Mouse (Mus musculus) liver, postnatal 0 days (tissue): Measurements from ENCODE around the gene Tmem234. TPM values are rescaled to one million over a fixed set of nuclear protein-coding genes. Genes with fewer than 3 reads are reported as not detected.

Experiments used
- ATAC-seq: fragments of 200-750 bp; cut with Nextera tagmentation; 2 replicates; pipeline ENCODE4 v1.8.0; 2017; ENCODE audit warnings: mild to moderate bottlenecking, moderate library complexity
- DNase-seq: peaks from one replicate; pipeline ENCODE4 v3.0.0-alpha.2; 2016
- H3K27ac ChIP-seq: fragments of 300-500 bp; sonication (generic); 2 replicates; pipeline ENCODE4 v1.5.1; 2014; ENCODE audit warnings: antibody characterized with exemption, moderate library complexity, mild to moderate bottlenecking, low read depth
- H3K27me3 ChIP-seq: fragments of 300-500 bp; sonication (generic); 2 replicates; pipeline ENCODE4 v1.6.1; 2014; ENCODE audit warnings: low read length, control low read depth, mixed read lengths; ENCODE audit not compliant: insufficient read depth
- H3K36me3 ChIP-seq: fragments of 300-500 bp; sonication (generic); replicated peaks from 2 replicates; pipeline ENCODE4 v1.6.1; 2014; ENCODE audit warnings: mild to moderate bottlenecking, control low read depth, low read length, moderate library complexity, mixed read lengths; ENCODE audit not compliant: insufficient read depth
- H3K4me1 ChIP-seq: fragments of 300-500 bp; sonication (generic); 2 replicates; pipeline ENCODE4 v1.6.1; 2014; ENCODE audit warnings: antibody characterized with exemption, mild to moderate bottlenecking, control low read depth; ENCODE audit not compliant: insufficient read depth
- H3K4me2 ChIP-seq: fragments of 300-500 bp; sonication (generic); 2 replicates; pipeline ENCODE4 v1.6.1; 2014; ENCODE audit warnings: low read depth, mild to moderate bottlenecking, low read length, moderate library complexity, mixed read lengths
- H3K4me3 ChIP-seq: fragments of 300-500 bp; sonication (generic); 2 replicates; pipeline ENCODE4 v1.5.1; 2014; ENCODE audit warnings: low read depth, low read length
- H3K9ac ChIP-seq: fragments of 300-500 bp; sonication (generic); replicated peaks from 2 replicates; pipeline ENCODE4 v1.6.1; 2014; ENCODE audit warnings: mild to moderate bottlenecking, moderate library complexity
- H3K9me3 ChIP-seq: fragments of 300-500 bp; sonication (generic); 2 replicates; pipeline ENCODE4 v1.6.1; 2016; ENCODE audit warnings: mild to moderate bottlenecking, control low read depth, low read length, mixed read lengths
- CTCF ChIP-seq: sonication (generic); IDR thresholded peaks from 2 replicates; pipeline ENCODE4 v1.5.1; 2016; ENCODE audit warnings: antibody characterized with exemption, low read depth
- EP300 ChIP-seq: IDR thresholded peaks from 2 replicates; pipeline ENCODE4 v1.6.1; 2016; ENCODE audit warnings: antibody characterized with exemption, low read depth, mild to moderate bottlenecking
- WGBS: fragments of 180-500 bp; shearing (Covaris S2); extraction: QIAGEN DNeasy Blood & Tissue Kit; methylation state at CpG from one replicate; pipeline ENCODE4 v1.1.7; 2014; ENCODE audit not compliant: insufficient replicate concordance; 5-methylcytosine and 5-hydroxymethylcytosine counted together
- polyA plus RNA-seq: library from polyadenylated mRNA; unstranded; fragments of >200 nt; fragmentation: Nextera tagmentation; extraction: Ambion mirVana; gene quantifications from 2 replicates; pipeline ENCODE4 v1.2.1, GENCODE M21; 2015

The Tmem234 gene
- polyA plus RNA-seq, 1 experiment from 2014 or later: 93.9 TPM

DNA sequence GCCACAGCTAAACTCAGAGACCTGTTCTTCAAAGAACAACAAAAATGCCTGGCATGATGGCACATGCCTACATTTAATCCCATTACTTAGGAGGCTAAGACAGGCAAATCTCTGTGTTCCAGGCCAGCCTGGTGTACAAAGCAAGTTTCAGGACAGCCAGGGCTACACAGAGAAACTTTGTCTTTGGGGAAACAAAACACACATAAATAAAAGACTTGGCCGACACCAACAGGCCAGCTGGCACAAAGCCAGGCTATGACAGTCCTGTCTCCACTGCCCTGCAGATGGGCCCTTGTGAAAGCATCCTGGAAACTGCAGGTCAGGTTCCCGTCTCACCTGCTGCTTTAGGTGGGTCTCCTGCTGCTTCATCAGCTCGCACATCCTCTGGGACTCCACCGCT is 30.5 kb downstream of the Tmem234 start:
- Histone ChIP-seq H3K4me2 (no peak overlapping the region), H3K9ac (no peak overlapping the region), H3K27ac (no peak overlapping the region), H3K27me3 (no peaks in the 10 kb centered on the region), H3K4me1 (no peaks in the 10 kb centered on the region), H3K4me3 (no peak overlapping the region), H3K9me3 (no peaks in the 10 kb centered on the region), H3K36me3 (peaks cover 85% of the 10 kb centered on the region)
- TF ChIP-seq EP300 (no peak), CTCF (no peak)
- peak; percentile 41 for DNase-seq
- 77% methylated on average over 4 of the region's 4 CpGs for WGBS
- no peak for ATAC-seq

GRCm38 (mm10) chr4:129631867-129632266 is 31.4 kb downstream of the Tmem234 start:
- H3K4me3 ChIP-seq: no peak overlapping the region
- H3K36me3 ChIP-seq: peaks cover 90% of the 10 kb centered on the region
- no peaks in the 10 kb centered on the region for H3K9me3 ChIP-seq
- WGBS: 92% methylated on average over 12 of the region's 12 CpGs
- H3K4me2 ChIP-seq: no peak overlapping the region
- DNase-seq (no peak), ATAC-seq (no peak)
- no peaks in the 10 kb centered on the region for H3K27me3 ChIP-seq
- TF ChIP-seq CTCF (no peak), EP300 (no peak)
- H3K27ac ChIP-seq: no peak overlapping the region
- H3K4me1 ChIP-seq: no peaks in the 10 kb centered on the region
- no peak overlapping the region for H3K9ac ChIP-seq

DNA sequence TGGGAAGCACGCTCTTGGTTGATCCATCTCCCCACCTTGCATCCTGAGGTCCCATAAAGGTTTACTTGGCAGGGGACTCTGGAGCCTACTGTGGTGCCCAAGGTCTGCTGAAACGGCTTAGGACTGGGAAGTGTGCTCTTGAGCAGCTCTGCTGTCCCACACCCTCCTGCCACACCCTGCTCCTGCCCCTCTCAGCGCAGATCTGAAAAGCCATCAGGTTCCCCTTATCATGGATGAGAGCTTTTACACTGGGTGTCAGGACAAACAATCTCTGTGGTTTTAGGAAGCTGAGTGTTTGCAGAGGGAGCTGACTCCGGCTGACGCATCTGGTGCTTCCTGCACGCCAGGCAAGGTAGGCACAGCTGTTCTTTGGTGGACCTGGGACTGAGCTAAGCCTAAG is 33.4 kb downstream of the Tmem234 start:
- no peaks in the 10 kb centered on the region for H3K9me3 ChIP-seq
- no peak overlapping the region for H3K4me2 ChIP-seq
- H3K4me1 ChIP-seq: peaks cover 2% of the 10 kb centered on the region
- H3K27ac ChIP-seq: no peak overlapping the region
- TF ChIP-seq CTCF (no peak), EP300 (no peak)
- H3K36me3 ChIP-seq: peaks cover 87% of the 10 kb centered on the region
- no peaks in the 10 kb centered on the region for H3K27me3 ChIP-seq
- no peak overlapping the region for H3K9ac ChIP-seq
- ATAC-seq (peak; percentile 58), DNase-seq (no peak)
- H3K4me3 ChIP-seq: no peak overlapping the region
- 67% methylated on average over 6 of the region's 6 CpGs for WGBS

DNA sequence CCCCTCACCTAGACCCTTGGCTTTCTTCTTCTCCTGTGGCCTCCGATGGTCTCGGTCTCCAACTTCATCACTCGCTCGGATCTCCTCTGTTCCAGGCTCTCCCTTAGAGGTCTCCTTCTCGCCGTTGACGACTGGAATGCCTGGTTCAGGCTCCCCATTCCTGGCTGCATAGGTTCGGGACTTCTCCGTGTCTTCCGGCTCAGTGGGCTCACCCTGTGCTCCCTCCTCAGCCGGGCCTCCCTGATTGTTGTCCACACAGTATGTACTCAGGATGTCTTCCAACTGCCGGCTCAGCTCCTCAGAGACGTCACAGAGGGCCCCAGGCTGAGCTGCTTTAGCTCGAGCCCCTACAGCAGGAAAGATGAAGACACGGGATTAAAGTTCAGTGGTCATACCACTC is 38.8 kb downstream of the Tmem234 start:
- no peaks in the 10 kb centered on the region for H3K27me3 ChIP-seq
- peak overlapping the region; percentile 96 for H3K4me2 ChIP-seq
- no peak for ATAC-seq
- H3K4me1 ChIP-seq: peaks cover 19% of the 10 kb centered on the region
- peaks cover 44% of the 10 kb centered on the region for H3K36me3 ChIP-seq
- DNase-seq: no peak
- WGBS: 80% methylated on average over 15 of the region's 15 CpGs
- TF ChIP-seq EP300 (no peak), CTCF (no peak)
- H3K9me3 ChIP-seq: no peaks in the 10 kb centered on the region
- H3K27ac ChIP-seq: peak overlapping the region; percentile 81; the same call in 1 of the 2 replicates
- peak overlapping the region; percentile 38; the same call in 1 of the 2 replicates for H3K9ac ChIP-seq
- no peak overlapping the region for H3K4me3 ChIP-seq

DNA sequence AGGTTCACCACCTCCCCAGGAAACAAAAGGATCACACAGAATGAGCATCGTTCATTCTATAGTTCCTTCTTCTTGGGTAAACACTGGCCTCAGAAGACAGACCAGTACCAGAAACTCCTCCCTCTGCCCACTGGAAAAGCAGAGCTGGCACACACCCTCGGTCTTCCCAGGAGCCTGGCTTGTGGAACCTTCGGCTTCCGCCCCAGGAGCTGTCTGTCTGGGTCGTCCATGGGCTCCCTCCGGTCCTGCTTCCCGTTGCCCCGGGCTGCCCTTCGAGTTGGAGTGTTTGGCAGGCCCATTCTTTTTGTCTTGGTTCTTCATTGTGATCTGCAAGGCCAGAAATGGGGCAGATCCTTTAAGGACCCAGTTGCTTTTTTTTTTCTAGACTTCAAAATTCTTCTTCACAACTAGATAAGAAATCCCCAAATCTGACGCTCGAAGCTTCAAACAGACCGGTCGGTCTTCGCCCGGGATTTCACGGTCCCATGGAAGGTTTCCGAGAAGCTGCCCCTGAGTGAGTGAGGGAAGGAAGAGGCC is 39.7 kb downstream of the Tmem234 start:
- DNase-seq (peak; percentile 41), ATAC-seq (no peak)
- peak overlapping the region; percentile 75 for H3K4me3 ChIP-seq
- H3K4me2 ChIP-seq: peak overlapping the region; percentile 96
- no peaks in the 10 kb centered on the region for H3K27me3 ChIP-seq
- H3K36me3 ChIP-seq: peaks cover 41% of the 10 kb centered on the region
- TF ChIP-seq CTCF (no peak), EP300 (no peak)
- peak overlapping the region; percentile 70 for H3K9ac ChIP-seq
- 4% methylated on average over 17 of the region's 17 CpGs for WGBS
- peaks cover 19% of the 10 kb centered on the region for H3K4me1 ChIP-seq
- peak overlapping the region; percentile 81 for H3K27ac ChIP-seq
- H3K9me3 ChIP-seq: no peaks in the 10 kb centered on the region

- Histone ChIP-seq H3K4me1 (peaks cover 19% of the 10 kb centered on the region), H3K9me3 (no peaks in the 10 kb centered on the region), H3K4me3 (peak within 1 kb of the TSS; percentile 75), H3K4me2 (peak within 1 kb of the TSS; percentile 96), H3K27me3 (no peaks in the 10 kb centered on the region), H3K9ac (peak within 1 kb of the TSS; percentile 70), H3K27ac (peak within 1 kb of the TSS; percentile 81), H3K36me3 (peaks cover 41% of the 10 kb centered on the region)
- under 1% methylated on average over 59 of the region's 60 CpGs for WGBS
- DNase-seq: peak; percentile 96
- ATAC-seq: peak; percentile 95
- TF ChIP-seq EP300 (no peak; the same call in 1 of the 2 replicates), CTCF (no peak)
Measured at GRCm38 (mm10) chr4:129640638-129641467, 40.4 kb downstream of the Tmem234 start, which contains the start of gene Txlna. Gene Txlna, minus strand, starts transcription at chr4:129641065.
